In the genomic region with DNA sequence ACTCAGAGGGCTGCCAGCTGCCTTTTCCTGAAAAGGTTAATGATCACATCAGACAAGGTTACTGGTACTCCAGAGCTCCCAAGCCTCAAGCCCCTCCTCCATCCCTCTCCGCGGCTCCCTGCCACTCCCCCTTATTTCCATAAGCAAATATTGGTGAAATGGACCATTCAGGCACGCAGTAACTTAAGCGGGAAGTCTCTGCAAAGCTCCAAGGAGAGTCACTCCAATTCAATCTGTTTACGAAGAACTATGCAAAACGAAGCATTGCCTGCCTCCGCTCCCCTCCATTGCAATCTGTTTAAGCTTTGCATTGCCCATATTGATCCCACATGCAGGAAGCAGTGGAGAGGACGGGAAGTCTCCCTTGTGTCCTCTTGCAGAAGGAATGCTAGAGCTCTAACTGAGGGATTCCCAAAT, we compare ENCODE assay signal across 8 mouse cellular contexts. TPM values are rescaled to one million over a fixed set of nuclear protein-coding genes. Genes with fewer than 3 reads are reported as not detected.
DNase-seq lines count a peak whose midpoint lies in the region; ATAC-seq and TF ChIP-seq lines count a peak whose summit lies in the region.

A gene (minus strand): TSS at position 220 of the 417 bp plus-strand sequence.

- H3K4me1 ChIP-seq in forebrain, embryonic 12.5 days: peaks cover 24% of the 10 kb centered on the region
- peaks cover 3% of the 10 kb centered on the region; the same call in 1 of the 2 replicates for H3K4me1 ChIP-seq in kidney, adult 2 months (ENCODE audit: control insufficient read depth, insufficient read depth, low read length)
- no peaks in the 10 kb centered on the region for H3K4me1 ChIP-seq in liver, embryonic 14.5 days (replicated peaks; ENCODE audit: control insufficient read depth in 2 of 2, insufficient read depth in 2 of 2, low read length in 1 of 2)
- H3K4me1 ChIP-seq in neural tube, embryonic 14.5 days (ENCODE audit: control insufficient read depth, insufficient read depth, low read length): no peaks in the 10 kb centered on the region

- H3K4me2 ChIP-seq in forebrain, embryonic 12.5 days: peak within 1 kb of the TSS; percentile 58
- peak within 1 kb of the TSS; percentile 44 for H3K4me2 ChIP-seq in liver, embryonic 14.5 days (ENCODE audit: low read depth)
- peak within 1 kb of the TSS; percentile 33 for H3K4me2 ChIP-seq in neural tube, embryonic 14.5 days (ENCODE audit: low read depth, low read length)

- TF ChIP-seq CTCF in kidney, adult 2 months (conservative IDR thresholded peaks at IDR 0.05; ENCODE audit: insufficient read depth, insufficient read length, low read depth, low read length): no peak
- TF ChIP-seq CTCF in liver, embryonic 14.5 days (IDR thresholded peaks at IDR 0.05; ENCODE audit: low read depth): no peak

- no peaks in the 10 kb centered on the region for H3K36me3 ChIP-seq in forebrain, embryonic 12.5 days (replicated peaks)
- H3K36me3 ChIP-seq in kidney, adult 2 months (ENCODE audit: control insufficient read depth, insufficient read depth, low read length): no peaks in the 10 kb centered on the region
- H3K36me3 ChIP-seq in liver, embryonic 14.5 days (replicated peaks; ENCODE audit: control insufficient read depth, insufficient read depth, low read depth): no peaks in the 10 kb centered on the region
- no peaks in the 10 kb centered on the region for H3K36me3 ChIP-seq in neural tube, embryonic 14.5 days (ENCODE audit: control insufficient read depth, insufficient read depth, low read length)

- H3K9ac ChIP-seq in forebrain, embryonic 12.5 days: peak within 1 kb of the TSS; percentile 33; the same call in 1 of the 2 replicates
- H3K9ac ChIP-seq in liver, embryonic 14.5 days (replicated peaks): no peak within 1 kb of the TSS
- H3K9ac ChIP-seq in neural tube, embryonic 14.5 days (replicated peaks; ENCODE audit: low read depth, low read length): no peak within 1 kb of the TSS

- H3K9me3 ChIP-seq in forebrain, embryonic 12.5 days: no peaks in the 10 kb centered on the region
- H3K9me3 ChIP-seq in liver, embryonic 14.5 days (ENCODE audit: control insufficient read depth, low read length): no peaks in the 10 kb centered on the region
- H3K9me3 ChIP-seq in neural tube, embryonic 14.5 days (ENCODE audit: control insufficient read depth, low read length): no peaks in the 10 kb centered on the region

- TF ChIP-seq POLR2A in kidney, adult 2 months (IDR thresholded peaks at IDR 0.05; ENCODE audit: low read depth, low read length): no peak

- 2% methylated on average over 8 of the region's 8 CpGs for WGBS in forebrain, embryonic 12.5 days
- WGBS in kidney, adult 2 months: under 1% methylated on average over 8 of the region's 8 CpGs
- 3% methylated on average over 8 of the region's 8 CpGs for WGBS in liver, embryonic 14.5 days (ENCODE audit: insufficient replicate concordance)
- WGBS in neural tube, embryonic 14.5 days: 3% methylated on average over 8 of the region's 8 CpGs

- ATAC-seq in forebrain, embryonic 12.5 days (ENCODE audit: low FRiP score): peak; percentile 75
- 0 out of 2 replicates have a peak, but pooled peaks have one; percentile 35 for ATAC-seq in liver, embryonic 14.5 days (ENCODE audit: insufficient read depth)
- peak; percentile 62; the same call in 1 of the 2 replicates for ATAC-seq in neural tube, embryonic 14.5 days (ENCODE audit: low read depth)
- ATAC-seq in CD4-positive, CD25-positive, alpha-beta regulatory T cell, adult 4 months: no peak

- peak; percentile 5 for DNase-seq in ovary, adult 18-20 months (ENCODE audit: low spot score)
- DNase-seq in ovary, postnatal 10 days (ENCODE audit: low spot score): no peak
- DNase-seq in kidney, adult 2 months: peak; percentile 77
- peak in 1 of 3 experiments; percentile 13 for DNase-seq in liver, embryonic 14.5 days (ENCODE audit: low read depth in 3 of 3, low spot score in 3 of 3)
- no peak for DNase-seq in cerebellum, adult 9-11 months

- H3K4me3 ChIP-seq in forebrain, embryonic 12.5 days (replicated peaks): peak within 1 kb of the TSS; percentile 33
- peak within 1 kb of the TSS; percentile 44 for H3K4me3 ChIP-seq in kidney, adult 2 months (ENCODE audit: insufficient read depth, low read depth, low read length)
- H3K4me3 ChIP-seq in liver, embryonic 14.5 days (ENCODE audit: insufficient read depth in 1 of 2, low read depth in 2 of 2, low read length in 2 of 2): peak within 1 kb of the TSS in 1 of 2 experiments; percentile 13; a peak in 1 of 4 replicates
- peak within 1 kb of the TSS; percentile 2 for H3K4me3 ChIP-seq in neural tube, embryonic 14.5 days (ENCODE audit: low read depth, low read length)

- no peaks in the 10 kb centered on the region for H3K27me3 ChIP-seq in forebrain, embryonic 12.5 days
- no peaks in the 10 kb centered on the region for H3K27me3 ChIP-seq in kidney, adult 2 months (replicated peaks; ENCODE audit: control insufficient read depth, insufficient read depth, low read length)
- no peaks in the 10 kb centered on the region; the same call in 1 of the 2 replicates for H3K27me3 ChIP-seq in liver, embryonic 14.5 days (ENCODE audit: control insufficient read depth, insufficient read depth, low read length)
- no peaks in the 10 kb centered on the region; the same call in 1 of the 2 replicates for H3K27me3 ChIP-seq in neural tube, embryonic 14.5 days (ENCODE audit: control insufficient read depth, insufficient read depth, low read length)

- no peak for TF ChIP-seq EP300 in liver, embryonic 14.5 days (IDR thresholded peaks at IDR 0.05; ENCODE audit: low read depth)

- H3K27ac ChIP-seq in forebrain, embryonic 12.5 days: no peak within 1 kb of the TSS
- H3K27ac ChIP-seq in kidney, adult 2 months (ENCODE audit: insufficient read depth, low read depth, low read length): peak within 1 kb of the TSS; percentile 59
- H3K27ac ChIP-seq in liver, embryonic 14.5 days: no peak within 1 kb of the TSS
- no peak within 1 kb of the TSS for H3K27ac ChIP-seq in neural tube, embryonic 14.5 days (ENCODE audit: low read depth, low read length)

RNA-seq across cellular contexts. Expression of the gene that starts here (rescaled TPM):
- 3.6 and 6.8 TPM in 2 replicates for polyA plus RNA-seq in forebrain, embryonic 12.5 days (2016; fragmentation: Nextera tagmentation; extraction: Ambion mirVana)
- polyA plus RNA-seq in kidney, adult 2 months (2012; rRNA removed): 79.9 and 119 TPM in 2 replicates
- polyA plus RNA-seq in liver, embryonic 14.5 days (2012; rRNA removed): 0.23 and 0.27 TPM in 2 replicates
- polyA plus RNA-seq in liver, embryonic 14.5 days (2014; fragmentation: Nextera tagmentation; extraction: Ambion mirVana): 0.37 TPM in 1 of 2 replicates, not detected in the other
- polyA plus RNA-seq in neural tube, embryonic 14.5 days (2014; fragmentation: Nextera tagmentation; extraction: Ambion mirVana): 2.4 and 3.3 TPM in 2 replicates
- not detected for polyA plus RNA-seq in CD4-positive, CD25-positive, alpha-beta regulatory T cell, adult 4 months (2017; shearing (Covaris generic))

Comparison
In these comparisons a context has a peak if more than half of its experiments do, and no peak if none do; other contexts are left out.
1. RNA of the gene that starts here (polyA plus RNA-seq): 79.9 to 119 TPM in kidney, adult 2 months; 3.6 to 6.8 TPM in forebrain, embryonic 12.5 days, 2.4 to 3.3 TPM in neural tube, embryonic 14.5 days, 0.23 to 0.37 TPM in liver, embryonic 14.5 days and not detected in CD4-positive, CD25-positive, alpha-beta regulatory T cell, adult 4 months; every median in the first group is over 10 times any median in the second.
2. DNase-seq: peak in ovary, adult 18-20 months (single experiment) and kidney, adult 2 months (single experiment); none in ovary, postnatal 10 days (single experiment) and cerebellum, adult 9-11 months (single experiment).
3. Peak in ATAC-seq and H3K4me2 ChIP-seq in liver, embryonic 14.5 days; RNA of the gene not detected or under 1 TPM.
4. Peak in every context shown above with its lines, with median percentiles within 50 percentile points of each other: H3K4me2 ChIP-seq.